Comparison of ENCODE assay signal across 25 mouse cellular contexts in genomic region chr11:6987995-6988394, GRCm38 (mm10).
A peak's percentile ranks its signal among the peaks of the same experiment; 100 is the strongest.
DNase-seq lines count a peak whose midpoint lies in the region; ATAC-seq and TF ChIP-seq lines count a peak whose summit lies in the region.
"Had no signal": no experiment of that assay in that cellular context is flagged by ENCODE, and none has a peak within 500 bp of the region (broad histone marks: within the 10 kb centered on the region; RNA-seq: fewer than 3 reads in every experiment).

No protein-coding gene starts in this region.

- TF ChIP-seq CTCF in liver, postnatal 0 days (IDR thresholded peaks at IDR 0.05; ENCODE audit: low read depth), result no peak

- H3K27ac ChIP-seq in hindbrain, embryonic 16.5 days (ENCODE audit: low read depth, low read length), result no peak overlapping the region
- no peak overlapping the region for H3K27ac ChIP-seq in hindbrain, embryonic 10.5 days
- H3K27ac ChIP-seq in liver, postnatal 0 days (ENCODE audit: low read depth), result no peak overlapping the region
- H3K27ac ChIP-seq: embryonic facial prominence, embryonic 15.5 days; forebrain, embryonic 12.5 days; hindbrain, embryonic 14.5 days; layer of hippocampus, adult 2 months; left cerebral cortex, adult 2 months; liver, embryonic 12.5 days; macrophage had no signal

- H3K36me3 ChIP-seq in hindbrain, embryonic 16.5 days (ENCODE audit: control insufficient read depth, insufficient read depth, low read length), result no peaks in the 10 kb centered on the region
- H3K36me3 ChIP-seq in hindbrain, embryonic 10.5 days, result no peaks in the 10 kb centered on the region
- no peaks in the 10 kb centered on the region for H3K36me3 ChIP-seq in liver, postnatal 0 days (replicated peaks; ENCODE audit: insufficient read depth, low read length)
- H3K36me3 ChIP-seq: embryonic facial prominence, embryonic 15.5 days; forebrain, embryonic 12.5 days; G1E; liver, embryonic 12.5 days had no signal

- no peak overlapping the region for H3K9ac ChIP-seq in hindbrain, embryonic 16.5 days (ENCODE audit: low read depth, low read length)
- no peak overlapping the region for H3K9ac ChIP-seq in liver, postnatal 0 days (replicated peaks)
- H3K9ac ChIP-seq: embryonic facial prominence, embryonic 15.5 days; forebrain, embryonic 12.5 days; forebrain, postnatal 0 days; hindbrain, embryonic 14.5 days; liver, embryonic 12.5 days had no signal

- TF ChIP-seq EP300 in liver, postnatal 0 days (IDR thresholded peaks at IDR 0.05; ENCODE audit: low read depth), result no peak

- DNase-seq in cerebellum, adult 11-12 months, result peak; percentile 57
- DNase-seq in cerebellum, adult 11 months, result no peak
- DNase-seq in hindbrain, embryonic 10.5 days (ENCODE audit: low spot score), result no peak
- peak; percentile 61 for DNase-seq in brain, adult 2 months (ENCODE audit: low read depth, low spot score)
- peak; percentile 54 to 55 for DNase-seq in cerebellum, postnatal 10 days
- DNase-seq in liver, postnatal 0 days, result no peak
- DNase-seq: adrenal gland, postnatal 10 days; forebrain, postnatal 0 days; heart, postnatal 36 days; kidney, adult 2 months; kidney, postnatal 36 days; lung, adult 18-20 months; retina, postnatal 1 day; right cerebral cortex, postnatal 14 days; thymus, postnatal 4 days had no signal

- H3K4me2 ChIP-seq in hindbrain, embryonic 16.5 days (ENCODE audit: low read length), result no peak overlapping the region
- no peak overlapping the region for H3K4me2 ChIP-seq in liver, postnatal 0 days (ENCODE audit: low read depth, low read length)
- H3K4me2 ChIP-seq: embryonic facial prominence, embryonic 15.5 days; forebrain, embryonic 12.5 days; hindbrain, embryonic 14.5 days; liver, embryonic 12.5 days had no signal

- ATAC-seq in hindbrain, embryonic 16.5 days, result peak; percentile 71; the same call in 1 of the 2 replicates
- no peak for ATAC-seq in liver, postnatal 0 days
- ATAC-seq: forebrain, postnatal 0 days; liver, embryonic 12.5 days; lung, postnatal 0 days had no signal

- H3K4me3 ChIP-seq in hindbrain, embryonic 16.5 days (ENCODE audit: low read length), result no peak overlapping the region
- H3K4me3 ChIP-seq in hindbrain, embryonic 10.5 days, result no peak overlapping the region
- H3K4me3 ChIP-seq in liver, postnatal 0 days (ENCODE audit: low read depth, low read length), result no peak overlapping the region
- H3K4me3 ChIP-seq: embryonic facial prominence, embryonic 15.5 days; forebrain, embryonic 12.5 days; layer of hippocampus, adult 2 months; left cerebral cortex, adult 2 months; liver, embryonic 12.5 days had no signal

- no peaks in the 10 kb centered on the region for H3K9me3 ChIP-seq in hindbrain, embryonic 16.5 days (ENCODE audit: control insufficient read depth, low read length)
- no peaks in the 10 kb centered on the region for H3K9me3 ChIP-seq in hindbrain, embryonic 10.5 days
- H3K9me3 ChIP-seq in liver, postnatal 0 days (ENCODE audit: low read length), result no peaks in the 10 kb centered on the region
- H3K9me3 ChIP-seq: embryonic facial prominence, embryonic 15.5 days; forebrain, embryonic 12.5 days; G1E; liver, embryonic 12.5 days had no signal

- 39% methylated on average over 2 of the region's 2 CpGs for WGBS in hindbrain, embryonic 16.5 days
- 61% methylated on average over 2 of the region's 2 CpGs for WGBS in hindbrain, embryonic 10.5 days
- WGBS in liver, postnatal 0 days (ENCODE audit: insufficient replicate concordance), result 49% methylated on average over 2 of the region's 2 CpGs

- H3K4me1 ChIP-seq in hindbrain, embryonic 16.5 days (ENCODE audit: control insufficient read depth, insufficient read depth, low read depth, low read length), result no peaks in the 10 kb centered on the region
- H3K4me1 ChIP-seq in hindbrain, embryonic 10.5 days (replicated peaks), result no peaks in the 10 kb centered on the region
- H3K4me1 ChIP-seq in liver, postnatal 0 days (ENCODE audit: insufficient read depth), result 0 out of 2 replicates have a peak, but pooled peaks cover 4% of the 10 kb centered on the region
- H3K4me1 ChIP-seq: embryonic facial prominence, embryonic 15.5 days; liver, embryonic 12.5 days had no signal

- H3K27me3 ChIP-seq in hindbrain, embryonic 16.5 days (replicated peaks; ENCODE audit: control insufficient read depth, insufficient read depth, low read length), result no peaks in the 10 kb centered on the region
- no peaks in the 10 kb centered on the region for H3K27me3 ChIP-seq in hindbrain, embryonic 10.5 days (ENCODE audit: insufficient read depth, poor library complexity, severe bottlenecking)
- no peaks in the 10 kb centered on the region for H3K27me3 ChIP-seq in liver, postnatal 0 days (ENCODE audit: insufficient read depth, low read length)
- H3K27me3 ChIP-seq: embryonic facial prominence, embryonic 15.5 days; forebrain, embryonic 12.5 days; liver, embryonic 12.5 days had no signal

Comparison
In these comparisons a context has a peak if more than half of its experiments do, and no peak if none do; other contexts are left out.
1. DNase-seq: peak in cerebellum, adult 11-12 months (single experiment), brain, adult 2 months (single experiment) and cerebellum, postnatal 10 days (2 of 2); none in cerebellum, adult 11 months (single experiment), hindbrain, embryonic 10.5 days (single experiment) and liver, postnatal 0 days (single experiment).